Mouse (Mus musculus): ENCODE data around the gene Crtap. TPM values are rescaled to one million over a fixed set of nuclear protein-coding genes. Genes with fewer than 3 reads are reported as not detected.

The Crtap gene
- polyA plus RNA-seq, 2 experiments, result 12.8 to 13.7 TPM

- Histone ChIP-seq H3K36me3 (replicated peaks; ENCODE audit: control insufficient read depth, insufficient read depth, low read depth) (no peaks in the 10 kb centered on the region), H3K4me1 (replicated peaks; ENCODE audit: control insufficient read depth in 2 of 2, insufficient read depth in 2 of 2, low read length in 1 of 2) (no peaks in the 10 kb centered on the region), H3K9ac (replicated peaks) (no peak overlapping the region), H3K4me2 (ENCODE audit: low read depth) (no peak overlapping the region), H3K27ac (no peak overlapping the region), H3K9me3 (ENCODE audit: control insufficient read depth, low read length) (no peaks in the 10 kb centered on the region), H3K4me3 (ENCODE audit: insufficient read depth in 1 of 2, low read depth in 2 of 2, low read length in 2 of 2) (no peak overlapping the region), H3K27me3 (ENCODE audit: control insufficient read depth, insufficient read depth, low read length) (no peaks in the 10 kb centered on the region)
- WGBS (ENCODE audit: insufficient replicate concordance), result 86% methylated on average over 24 of the region's 24 CpGs
- TF ChIP-seq CTCF (IDR thresholded peaks at IDR 0.05; ENCODE audit: low read depth) (no peak), EP300 (IDR thresholded peaks at IDR 0.05; ENCODE audit: low read depth) (no peak)
- no peak for DNase-seq (ENCODE audit: low read depth in 3 of 3, low spot score in 3 of 3)
- no peak for ATAC-seq (ENCODE audit: insufficient read depth)
These were observed 5.8 kb downstream of the Crtap start for GRCm38 (mm10) chr9:114384691-114385090.

DNA sequence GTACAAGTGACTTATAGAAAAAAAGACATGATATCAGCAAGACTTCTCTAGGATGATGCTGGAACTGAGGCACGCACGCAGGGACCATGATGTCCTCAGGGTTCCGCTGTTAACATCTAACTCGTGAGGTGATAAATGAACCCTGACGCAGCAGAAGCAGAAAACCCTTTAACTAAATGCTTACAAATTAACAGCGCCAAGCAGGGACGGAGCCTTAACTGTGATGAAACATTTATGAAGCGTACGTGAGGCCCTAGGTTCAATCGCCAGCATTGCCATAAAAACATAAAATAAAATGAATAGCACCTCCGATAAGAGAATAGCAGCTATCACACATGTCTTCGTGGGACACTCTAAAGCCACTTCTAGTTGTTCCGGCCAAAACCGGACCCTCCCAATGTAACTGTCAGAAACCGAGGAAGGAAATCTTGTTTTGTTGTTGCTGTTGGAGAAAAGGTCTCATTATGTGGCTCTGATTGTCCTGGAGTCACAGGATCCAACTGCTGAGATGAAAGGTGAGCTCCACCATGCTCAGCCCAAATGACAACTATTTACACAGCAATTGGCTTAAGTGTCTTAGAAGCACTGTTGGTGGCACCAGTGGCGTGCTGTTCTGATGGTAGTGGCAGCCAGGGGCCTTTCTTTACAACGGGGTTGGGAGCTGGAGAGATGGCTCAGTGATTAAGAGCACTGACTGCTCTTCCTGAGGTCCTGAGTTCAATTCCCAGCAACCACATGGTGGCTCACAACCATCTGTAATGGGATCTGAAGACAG lies 7.4 kb downstream of the Crtap start:
- H3K27me3 ChIP-seq (ENCODE audit: control insufficient read depth, insufficient read depth, low read length), result no peaks in the 10 kb centered on the region
- no peaks in the 10 kb centered on the region for H3K4me1 ChIP-seq (replicated peaks; ENCODE audit: control insufficient read depth in 2 of 2, insufficient read depth in 2 of 2, low read length in 1 of 2)
- H3K4me2 ChIP-seq (ENCODE audit: low read depth), result no peak overlapping the region
- no peak overlapping the region for H3K4me3 ChIP-seq (ENCODE audit: insufficient read depth in 1 of 2, low read depth in 2 of 2, low read length in 2 of 2)
- H3K36me3 ChIP-seq (replicated peaks; ENCODE audit: control insufficient read depth, insufficient read depth, low read depth), result no peaks in the 10 kb centered on the region
- no peak overlapping the region for H3K9ac ChIP-seq (replicated peaks)
- ATAC-seq (ENCODE audit: insufficient read depth) (no peak), DNase-seq (ENCODE audit: low read depth in 3 of 3, low spot score in 3 of 3) (no peak)
- TF ChIP-seq EP300 (IDR thresholded peaks at IDR 0.05; ENCODE audit: low read depth) (no peak), CTCF (IDR thresholded peaks at IDR 0.05; ENCODE audit: low read depth) (no peak)
- WGBS (ENCODE audit: insufficient replicate concordance), result 81% methylated on average over 17 of the region's 17 CpGs
- no peaks in the 10 kb centered on the region for H3K9me3 ChIP-seq (ENCODE audit: control insufficient read depth, low read length)
- H3K27ac ChIP-seq, result no peak overlapping the region

DNA sequence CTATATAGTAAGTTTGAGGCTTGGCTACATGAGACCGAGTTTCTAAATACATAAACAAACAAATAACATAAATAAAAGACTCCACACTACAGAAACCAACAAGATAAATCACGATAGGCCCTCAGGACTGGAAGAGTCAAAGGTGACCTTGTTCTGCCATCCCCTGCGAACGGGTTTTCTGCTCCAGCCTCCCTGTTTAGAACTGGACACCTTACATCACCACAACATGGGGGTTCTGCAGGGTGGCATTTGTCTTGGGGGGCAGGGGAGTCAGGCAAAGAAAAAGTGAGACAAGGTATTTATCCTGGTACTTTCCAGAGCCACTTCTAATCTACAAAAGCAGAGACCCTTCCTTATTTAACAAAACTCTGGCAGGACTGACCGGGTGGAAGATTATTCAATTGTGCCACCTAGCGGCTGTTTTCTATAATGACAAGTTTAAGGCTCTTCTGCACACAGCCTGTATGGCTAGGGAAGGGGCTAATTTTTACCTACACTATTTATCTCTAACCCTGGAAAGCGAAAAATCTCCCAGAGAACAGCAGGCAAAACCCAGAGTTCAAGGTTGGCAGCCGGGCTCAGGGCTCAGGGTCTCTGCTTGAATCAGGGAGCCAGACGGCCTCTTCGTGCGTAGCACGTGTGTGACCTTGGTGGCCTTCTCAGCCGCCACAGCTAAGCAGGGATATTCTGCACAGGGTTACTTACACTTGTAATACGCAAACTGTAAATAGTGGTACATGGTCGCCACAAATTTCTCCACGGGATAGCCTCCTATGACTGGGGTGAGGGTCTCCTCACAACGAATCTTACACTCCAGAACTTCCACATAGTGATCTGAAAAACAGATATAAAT lies 9.4 kb downstream of the Crtap start:
- TF ChIP-seq EP300 (IDR thresholded peaks at IDR 0.05; ENCODE audit: low read depth), result no peak
- peak; percentile 60 for TF ChIP-seq CTCF (IDR thresholded peaks at IDR 0.05; ENCODE audit: low read depth)
- no peak overlapping the region for H3K27ac ChIP-seq
- H3K9ac ChIP-seq (replicated peaks), result no peak overlapping the region
- no peaks in the 10 kb centered on the region for H3K4me1 ChIP-seq (replicated peaks; ENCODE audit: control insufficient read depth in 2 of 2, insufficient read depth in 2 of 2, low read length in 1 of 2)
- ATAC-seq (ENCODE audit: insufficient read depth), result no peak; the same call in 1 of the 2 replicates
- WGBS (ENCODE audit: insufficient replicate concordance), result 64% methylated on average over 17 of the region's 17 CpGs
- no peak overlapping the region for H3K4me2 ChIP-seq (ENCODE audit: low read depth)
- H3K27me3 ChIP-seq (ENCODE audit: control insufficient read depth, insufficient read depth, low read length), result no peaks in the 10 kb centered on the region
- no peak for DNase-seq (ENCODE audit: low read depth in 3 of 3, low spot score in 3 of 3)
- H3K4me3 ChIP-seq (ENCODE audit: insufficient read depth in 1 of 2, low read depth in 2 of 2, low read length in 2 of 2), result no peak overlapping the region
- H3K36me3 ChIP-seq (replicated peaks; ENCODE audit: control insufficient read depth, insufficient read depth, low read depth), result no peaks in the 10 kb centered on the region
- no peaks in the 10 kb centered on the region for H3K9me3 ChIP-seq (ENCODE audit: control insufficient read depth, low read length)

DNA sequence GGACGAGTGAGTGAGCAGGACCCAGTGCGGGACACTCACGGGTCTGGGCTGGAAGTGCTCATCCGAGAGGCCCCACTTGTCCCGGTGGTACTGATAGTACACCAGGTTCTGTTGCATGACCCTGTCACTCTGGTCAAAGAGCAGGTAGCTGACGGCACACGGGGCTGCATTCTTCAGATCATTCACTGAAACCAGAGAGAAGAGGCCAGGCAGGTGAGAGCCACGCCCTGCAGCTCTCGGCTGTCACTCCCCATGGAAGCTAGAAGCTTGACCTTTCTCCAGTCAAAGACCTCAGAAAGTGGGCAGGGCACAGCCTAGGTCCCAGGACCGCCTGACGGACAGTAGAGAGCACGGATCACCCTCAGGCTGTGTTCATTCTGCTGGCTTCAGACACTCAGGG lies 10.6 kb downstream of the Crtap start:
- Histone ChIP-seq H3K36me3 (replicated peaks; ENCODE audit: control insufficient read depth, insufficient read depth, low read depth) (no peaks in the 10 kb centered on the region), H3K9ac (replicated peaks) (no peak overlapping the region), H3K4me1 (replicated peaks; ENCODE audit: control insufficient read depth in 2 of 2, insufficient read depth in 2 of 2, low read length in 1 of 2) (no peaks in the 10 kb centered on the region), H3K9me3 (ENCODE audit: control insufficient read depth, low read length) (no peaks in the 10 kb centered on the region), H3K4me3 (ENCODE audit: insufficient read depth in 1 of 2, low read depth in 2 of 2, low read length in 2 of 2) (no peak overlapping the region), H3K4me2 (ENCODE audit: low read depth) (no peak overlapping the region), H3K27ac (no peak overlapping the region), H3K27me3 (ENCODE audit: control insufficient read depth, insufficient read depth, low read length) (no peaks in the 10 kb centered on the region)
- no peak for ATAC-seq (ENCODE audit: insufficient read depth)
- TF ChIP-seq EP300 (IDR thresholded peaks at IDR 0.05; ENCODE audit: low read depth), result no peak
- no peak for TF ChIP-seq CTCF (IDR thresholded peaks at IDR 0.05; ENCODE audit: low read depth)
- DNase-seq (ENCODE audit: low read depth in 3 of 3, low spot score in 3 of 3), result no peak
- WGBS (ENCODE audit: insufficient replicate concordance), result 80% methylated on average over 12 of the region's 12 CpGs

- Histone ChIP-seq H3K36me3 (replicated peaks; ENCODE audit: control insufficient read depth, insufficient read depth, low read depth) (no peaks in the 10 kb centered on the region), H3K4me3 (ENCODE audit: insufficient read depth in 1 of 2, low read depth in 2 of 2, low read length in 2 of 2) (no peak overlapping the region), H3K27ac (no peak overlapping the region), H3K4me2 (ENCODE audit: low read depth) (no peak overlapping the region), H3K27me3 (ENCODE audit: control insufficient read depth, insufficient read depth, low read length) (no peaks in the 10 kb centered on the region), H3K9ac (replicated peaks) (no peak overlapping the region), H3K4me1 (replicated peaks; ENCODE audit: control insufficient read depth in 2 of 2, insufficient read depth in 2 of 2, low read length in 1 of 2) (no peaks in the 10 kb centered on the region), H3K9me3 (ENCODE audit: control insufficient read depth, low read length) (no peaks in the 10 kb centered on the region)
- WGBS (ENCODE audit: insufficient replicate concordance), result 79% methylated on average over 10 of the region's 10 CpGs
- DNase-seq (ENCODE audit: low read depth in 3 of 3, low spot score in 3 of 3) (no peak), ATAC-seq (ENCODE audit: insufficient read depth) (no peak)
- no peak for TF ChIP-seq EP300 (IDR thresholded peaks at IDR 0.05; ENCODE audit: low read depth)
- TF ChIP-seq CTCF (IDR thresholded peaks at IDR 0.05; ENCODE audit: low read depth), result no peak
These were observed 13.3 kb downstream of the Crtap start for GRCm38 (mm10) chr9:114377168-114377567.

Data from liver, embryonic 14.5 days (tissue).